Mouse (Mus musculus) stomach, embryonic 15.5 days (tissue): Measurements from ENCODE around the gene Szt2. TPM values are rescaled to one million over a fixed set of nuclear protein-coding genes. Genes with fewer than 3 reads are reported as not detected.

ENCODE experiments used
- polyA plus RNA-seq: library from polyadenylated mRNA; unstranded; fragments of >200 nt; fragmentation: Nextera tagmentation; extraction: Ambion mirVana; gene quantifications from 2 replicates; pipeline ENCODE4 v1.2.1, GENCODE M21; 2015

Gene Szt2
- polyA plus RNA-seq, 1 experiment from 2014 or later: 4.8 TPM

Other genes with a start within 250 kb of the Szt2 start
- 30.8 and 35.3 TPM in 2 replicates for gene Kdm4a, start 229.2 kb downstream of the Szt2 start, polyA plus RNA-seq
- gene Ptprf, start 117.9 kb downstream of the Szt2 start, polyA plus RNA-seq: 79.2 and 85.6 TPM in 2 replicates
- 99.8 and 101 TPM in 2 replicates for gene Med8, start 64 bp upstream of the Szt2 start, polyA plus RNA-seq
- gene Elovl1, start 18.8 kb upstream of the Szt2 start, polyA plus RNA-seq: 128 and 136 TPM in 2 replicates
- gene Cdc20, start 28.1 kb upstream of the Szt2 start, polyA plus RNA-seq: 220 and 224 TPM in 2 replicates
- gene Mpl, start 48.2 kb upstream of the Szt2 start, polyA plus RNA-seq: 0.28 and 0.45 TPM in 2 replicates
- 20.6 and 22.9 TPM in 2 replicates for gene Tie1, start 80.8 kb upstream of the Szt2 start, polyA plus RNA-seq
- gene 2610528J11Rik, start 117.7 kb upstream of the Szt2 start, polyA plus RNA-seq: 30.4 and 33.8 TPM in 2 replicates
- gene Tmem125, start 134.8 kb upstream of the Szt2 start, polyA plus RNA-seq: 8.7 and 10.1 TPM in 2 replicates
- gene Cfap57, start 211.5 kb upstream of the Szt2 start, polyA plus RNA-seq: 0.06 and 0.33 TPM in 2 replicates
- gene Ebna1bp2, start 211.5 kb upstream of the Szt2 start, polyA plus RNA-seq: 129 and 151 TPM in 2 replicates
- not detected in 2 replicates for gene Olfr62, start 249.7 kb upstream of the Szt2 start, polyA plus RNA-seq